ENCODE assay signal across 8 mouse cellular contexts in the genomic region with DNA sequence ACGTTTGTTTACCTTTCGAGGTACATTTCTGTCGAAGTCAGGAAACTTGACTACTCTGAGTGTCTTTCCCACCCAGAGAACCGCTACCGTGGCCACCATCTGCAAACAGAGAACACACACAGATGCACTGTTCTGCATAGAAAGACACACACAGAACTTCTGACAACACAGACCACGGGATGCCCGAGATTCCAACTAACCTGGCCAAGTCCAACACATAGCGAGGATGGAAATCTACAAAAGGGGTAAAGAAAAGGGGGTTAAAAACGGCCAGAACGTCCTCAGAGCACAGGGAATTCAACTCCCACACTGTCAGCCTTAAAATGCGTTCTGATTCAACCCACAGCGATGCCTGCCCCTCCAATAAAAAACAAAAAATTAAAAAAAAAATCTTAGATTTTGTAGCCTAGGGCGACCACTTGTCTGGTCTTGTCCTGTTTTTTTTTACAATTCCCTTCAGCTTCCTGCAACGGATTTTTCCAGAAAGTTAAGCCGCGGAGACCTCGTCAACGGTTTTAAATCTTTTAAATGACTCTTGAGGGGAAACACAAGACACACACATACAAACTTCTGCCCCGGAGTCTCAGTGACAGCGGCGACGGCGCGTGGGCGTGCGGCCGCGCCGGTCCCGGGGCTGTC. TPM values are rescaled to one million over a fixed set of nuclear protein-coding genes. Genes with fewer than 3 reads are reported as not detected.
A peak's percentile ranks its signal among the peaks of the same experiment; 100 is the strongest.
DNase-seq lines count a peak whose midpoint lies in the region; ATAC-seq and TF ChIP-seq lines count a peak whose summit lies in the region.

No protein-coding gene starts in this region.

- no peaks in the 10 kb centered on the region for H3K27me3 ChIP-seq in heart, embryonic 12.5 days (replicated peaks)
- no peaks in the 10 kb centered on the region for H3K27me3 ChIP-seq in limb, embryonic 11.5 days (ENCODE audit: control insufficient read depth, insufficient read depth, low read length)
- no peaks in the 10 kb centered on the region for H3K27me3 ChIP-seq in neural tube, embryonic 13.5 days

- H3K27ac ChIP-seq in bone marrow macrophage, adult 2 months (ENCODE audit: insufficient read depth, low read depth, low read length) = peak overlapping the region; percentile 55
- H3K27ac ChIP-seq in heart, embryonic 12.5 days (ENCODE audit: poor library complexity, severe bottlenecking) = peak overlapping the region; percentile 97
- peak overlapping the region; percentile 98 for H3K27ac ChIP-seq in limb, embryonic 11.5 days (replicated peaks; ENCODE audit: low read depth, low read length)
- H3K27ac ChIP-seq in neural tube, embryonic 13.5 days (replicated peaks) = peak overlapping the region; percentile 100

- peak overlapping the region; percentile 98 for H3K9ac ChIP-seq in heart, embryonic 12.5 days
- H3K9ac ChIP-seq in limb, embryonic 11.5 days (ENCODE audit: low read length) = peak overlapping the region; percentile 97
- H3K9ac ChIP-seq in neural tube, embryonic 13.5 days = peak overlapping the region; percentile 96

- no peaks in the 10 kb centered on the region for H3K9me3 ChIP-seq in heart, embryonic 12.5 days (replicated peaks)
- H3K9me3 ChIP-seq in limb, embryonic 11.5 days (ENCODE audit: control insufficient read depth, low read length) = no peaks in the 10 kb centered on the region
- H3K9me3 ChIP-seq in neural tube, embryonic 13.5 days = no peaks in the 10 kb centered on the region

- peak overlapping the region; percentile 74 for H3K4me2 ChIP-seq in heart, embryonic 12.5 days
- H3K4me2 ChIP-seq in limb, embryonic 11.5 days (ENCODE audit: low read depth, severe bottlenecking) = peak overlapping the region; percentile 85
- H3K4me2 ChIP-seq in neural tube, embryonic 13.5 days = peak overlapping the region; percentile 75

- H3K4me1 ChIP-seq in bone marrow macrophage, adult 2 months (ENCODE audit: control insufficient read depth, insufficient read depth, low read length) = peaks cover 8% of the 10 kb centered on the region; the same call in 1 of the 2 replicates
- peaks cover 17% of the 10 kb centered on the region; the same call in 1 of the 2 replicates for H3K4me1 ChIP-seq in heart, embryonic 12.5 days (replicated peaks)
- peaks cover 9% of the 10 kb centered on the region; the same call in 1 of the 2 replicates for H3K4me1 ChIP-seq in limb, embryonic 11.5 days (ENCODE audit: control insufficient read depth, insufficient read depth, low read length)
- H3K4me1 ChIP-seq in neural tube, embryonic 13.5 days (replicated peaks) = peaks cover 32% of the 10 kb centered on the region

- H3K36me3 ChIP-seq in heart, embryonic 12.5 days = peaks cover 18% of the 10 kb centered on the region
- no peaks in the 10 kb centered on the region for H3K36me3 ChIP-seq in limb, embryonic 11.5 days (ENCODE audit: control insufficient read depth, insufficient read depth, low read length)
- H3K36me3 ChIP-seq in neural tube, embryonic 13.5 days = peaks cover 19% of the 10 kb centered on the region

- ATAC-seq in heart, embryonic 12.5 days (ENCODE audit: insufficient number of reproducible peaks, low FRiP score) = no peak
- no peak for ATAC-seq in limb, embryonic 11.5 days (ENCODE audit: insufficient number of reproducible peaks, low FRiP score, low TSS enrichment, low read depth)
- ATAC-seq in neural tube, embryonic 13.5 days (ENCODE audit: low read depth) = no peak

- no peak for TF ChIP-seq POLR2A in bone marrow macrophage, adult 2 months (IDR thresholded peaks at IDR 0.05; ENCODE audit: borderline replicate concordance, low read depth, low read length)

- no peak for TF ChIP-seq CTCF in bone marrow macrophage, adult 2 months (IDR thresholded peaks at IDR 0.05; ENCODE audit: low read depth, low read length)

- peak; percentile 31 for DNase-seq in cerebellum, adult 9-10 months
- DNase-seq in cerebellum, adult 9-11 months = no peak
- peak; percentile 10 for DNase-seq in 3134 (ENCODE audit: extremely low read depth, insufficient read length, low spot score)
- DNase-seq in limb, embryonic 11.5 days (ENCODE audit: low spot score) = peak; percentile 43
- DNase-seq in urinary bladder, adult 2 months (ENCODE audit: low spot score) = no peak

- 4% methylated on average over 30 of the region's 30 CpGs for WGBS in heart, embryonic 12.5 days
- 5% methylated on average over 30 of the region's 30 CpGs for WGBS in limb, embryonic 11.5 days
- WGBS in neural tube, embryonic 13.5 days = 5% methylated on average over 30 of the region's 30 CpGs

- peak overlapping the region; percentile 96 for H3K4me3 ChIP-seq in bone marrow macrophage, adult 2 months (ENCODE audit: insufficient read depth, low read length)
- peak overlapping the region; percentile 91 for H3K4me3 ChIP-seq in heart, embryonic 12.5 days
- peak overlapping the region; percentile 86 for H3K4me3 ChIP-seq in limb, embryonic 11.5 days (ENCODE audit: low read depth, low read length)
- peak overlapping the region; percentile 90 for H3K4me3 ChIP-seq in neural tube, embryonic 13.5 days

RNA-seq across cellular contexts. Expression of gene Slc35d1, which starts 1.0 kb away (rescaled TPM):
- polyA plus RNA-seq in bone marrow macrophage, adult 2 months (2012; ENCODE audit: insufficient read depth, insufficient read length, missing spikeins) = 4.9 and 6.0 TPM in 2 replicates
- polyA plus RNA-seq in heart, embryonic 12.5 days (2016; fragmentation: Nextera tagmentation; extraction: Ambion mirVana) = 9.2 and 10.8 TPM in 2 replicates
- polyA plus RNA-seq in limb, embryonic 11.5 days (2014; fragmentation: Nextera tagmentation; extraction: Ambion mirVana) = 11.3 and 11.6 TPM in 2 replicates
- 7.1 and 8.3 TPM in 2 replicates for polyA plus RNA-seq in neural tube, embryonic 13.5 days (2015; fragmentation: Nextera tagmentation; extraction: Ambion mirVana)
- polyA plus RNA-seq in urinary bladder, adult 2 months (2012; rRNA removed) = 10.2 and 12.1 TPM in 2 replicates

Comparison
In these comparisons a context has a peak if more than half of its experiments do, and no peak if none do; other contexts are left out.
1. DNase-seq: peak in cerebellum, adult 9-10 months (single experiment), 3134 (single experiment) and limb, embryonic 11.5 days (single experiment); none in cerebellum, adult 9-11 months (single experiment) and urinary bladder, adult 2 months (single experiment).
2. Peak in every context shown above with its lines, with median percentiles within 50 percentile points of each other: H3K27ac ChIP-seq, H3K4me3 ChIP-seq, H3K4me2 ChIP-seq and H3K9ac ChIP-seq.